Mouse (Mus musculus) liver, embryonic 14.5 days (tissue): ENCODE data around the gene Rbm17.

Experiments used
- CTCF ChIP-seq: IDR thresholded peaks from 2 replicates; pipeline ENCODE4 v1.5.1; 2016; ENCODE audit warnings: antibody characterized with exemption, low read depth, control low read depth
- EP300 ChIP-seq: IDR thresholded peaks from 2 replicates; pipeline ENCODE4 v1.6.1; 2016; ENCODE audit warnings: antibody characterized with exemption, low read depth

- TF ChIP-seq CTCF (no peak), EP300 (no peak)
Observed at GRCm38 (mm10) chr2:11587996-11588395, 16.0 kb downstream of the Rbm17 start.
